Mouse (Mus musculus) T-helper 1 cell (primary cell): ENCODE results near the gene 9130023H24Rik.

Experiments used
- in situ Hi-C: fragments of 300-600 bp; cut with MboI, MseI; formaldehyde crosslinking; loops from one replicate; pipeline ENCODE4 v1.15.1; 2025; ENCODE audit warnings: high pct_unique_total_duplicates

9130023H24Rik gene

DNA sequence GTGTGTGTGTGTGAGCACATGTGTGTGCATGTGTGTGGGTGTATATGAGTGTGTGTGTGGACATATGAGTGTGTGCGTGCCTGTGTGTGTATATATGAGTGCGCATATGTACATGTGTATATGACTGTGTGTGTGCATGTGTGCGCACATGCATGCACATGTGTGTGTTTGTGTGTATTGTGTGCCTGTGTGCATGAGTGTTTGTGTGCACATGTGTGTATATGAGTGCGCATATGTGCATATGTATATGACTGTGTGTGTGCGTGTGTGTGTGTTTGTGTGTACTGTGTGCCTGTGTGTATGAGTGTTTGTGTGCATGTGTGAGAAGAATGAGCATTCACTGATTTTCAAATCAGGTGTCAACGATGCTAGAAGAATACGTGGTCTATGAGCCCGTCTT, 33.7 kb downstream of the 9130023H24Rik start:
- in situ Hi-C loops = loop anchor here (10.0 kb wide), 1 partner anchor 199 kb away; the partner anchor contains the start of gene Trim72

DNA sequence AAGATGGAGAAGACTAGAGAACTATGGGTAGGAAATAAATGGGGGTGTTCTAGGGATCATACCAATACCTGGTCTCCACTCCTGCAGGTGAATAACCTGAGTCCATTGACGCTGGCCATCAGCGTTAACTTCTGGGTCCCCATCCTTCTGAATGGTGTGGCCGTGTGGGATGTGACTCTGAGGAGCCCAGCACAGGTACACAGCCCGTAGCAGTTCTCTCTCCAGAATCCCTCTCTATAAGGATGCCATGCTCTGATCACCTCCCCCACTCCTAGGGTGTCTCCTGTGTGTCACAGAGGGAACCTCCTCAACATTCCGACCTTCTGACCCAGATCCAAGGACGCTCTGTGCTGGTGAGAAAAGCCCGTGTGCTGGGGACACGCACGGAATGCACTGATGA, 34.8 kb downstream of the 9130023H24Rik start:
- in situ Hi-C loops = loop anchor here (10.0 kb wide), 1 partner anchor 198 kb away; the partner anchor contains the start of gene Trim72

DNA sequence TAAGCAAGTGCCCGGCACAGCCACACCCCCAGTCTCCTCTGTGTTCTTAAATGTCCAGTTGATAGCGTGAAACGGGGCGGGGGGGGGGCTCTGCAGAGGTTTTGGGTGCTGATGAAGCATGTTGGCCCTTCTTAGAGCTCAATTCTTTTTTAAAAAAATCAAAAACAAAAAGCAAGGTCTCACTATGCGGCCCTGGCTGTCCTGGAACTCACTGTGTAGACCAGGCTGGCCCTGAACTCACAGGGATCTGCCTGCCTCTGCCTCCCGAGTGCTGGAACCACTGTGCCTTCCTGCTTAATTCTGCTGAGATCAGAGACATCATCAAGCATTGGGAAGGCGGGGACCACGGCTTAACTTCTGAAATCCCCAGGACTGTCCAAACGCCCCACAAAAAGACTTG, 36.2 kb downstream of the 9130023H24Rik start:
- in situ Hi-C loops = loop anchor here (10.0 kb wide), 1 partner anchor 197 kb away; the partner anchor contains the start of gene Trim72
